Mouse (Mus musculus) limb, embryonic 14.5 days (tissue): ENCODE measurements around the gene Rtn4rl1. TPM values are rescaled to one million over a fixed set of nuclear protein-coding genes. Genes with fewer than 3 reads are reported as not detected.

Experiments used
- ATAC-seq: fragments of 200-750 bp; cut with Nextera tagmentation; 2 replicates; pipeline ENCODE4 v1.8.0; 2017; ENCODE audit warnings: low read depth, moderate number of reproducible peaks, moderate TSS enrichment; ENCODE audit not compliant: low FRiP score
- DNase-seq: peaks from one replicate; pipeline ENCODE4 v3.0.0-alpha.2; 2015; ENCODE audit warnings: low spot score
- H3K27ac ChIP-seq: fragments of 300-500 bp; sonication (generic); replicated peaks from 2 replicates; pipeline ENCODE4 v1.5.1; 2014; ENCODE audit warnings: low read depth, mild to moderate bottlenecking, low read length, moderate library complexity, mixed read lengths
- H3K27me3 ChIP-seq: fragments of 300-500 bp; sonication (generic); 2 replicates; pipeline ENCODE4 v1.6.1; 2014; ENCODE audit warnings: low read length, mixed read lengths; ENCODE audit not compliant: control insufficient read depth, insufficient read depth
- H3K36me3 ChIP-seq: fragments of 300-500 bp; sonication (generic); 2 replicates; pipeline ENCODE4 v1.6.1; 2014; ENCODE audit warnings: mild to moderate bottlenecking, low read length, moderate library complexity, mixed read lengths; ENCODE audit not compliant: control insufficient read depth, insufficient read depth
- H3K4me1 ChIP-seq: fragments of 300-500 bp; sonication (generic); 2 replicates; pipeline ENCODE4 v1.6.1; 2014; ENCODE audit warnings: antibody characterized with exemption, low read length, mixed read lengths; ENCODE audit not compliant: control insufficient read depth, insufficient read depth
- H3K4me2 ChIP-seq: fragments of 300-500 bp; sonication (generic); replicated peaks from 2 replicates; pipeline ENCODE4 v1.6.1; 2014; ENCODE audit warnings: low read depth, mild to moderate bottlenecking, low read length, moderate library complexity; ENCODE audit not compliant: severe bottlenecking
- H3K4me3 ChIP-seq: fragments of 300-500 bp; sonication (generic); replicated peaks from 2 replicates; pipeline ENCODE4 v1.5.1; 2014; ENCODE audit warnings: low read length
- H3K9ac ChIP-seq: fragments of 300-500 bp; sonication (generic); 2 replicates; pipeline ENCODE4 v1.6.1; 2014; ENCODE audit warnings: mild to moderate bottlenecking, low read depth, low read length, moderate library complexity; ENCODE audit not compliant: severe bottlenecking
- H3K9me3 ChIP-seq: fragments of 300-500 bp; sonication (generic); 2 replicates; pipeline ENCODE4 v1.6.1; 2016; ENCODE audit warnings: low read length; ENCODE audit not compliant: control insufficient read depth
- POLR2A ChIP-seq: fragments of 200-500 bp; IDR thresholded peaks from 2 replicates; pipeline ENCODE4 v1.8.0; 2012; ENCODE audit warnings: inconsistent platforms, mild to moderate bottlenecking, moderate library complexity, borderline replicate concordance; ENCODE audit not compliant: insufficient read depth, insufficient read length; ENCODE audit errors: extremely low read depth
- WGBS: fragments of 180-500 bp; shearing (Covaris S2); extraction: QIAGEN DNeasy Blood & Tissue Kit; methylation state at CpG from one replicate; pipeline ENCODE4 v1.1.7; 2014; 5-methylcytosine and 5-hydroxymethylcytosine counted together
- polyA plus RNA-seq, 2 experiments: library from polyadenylated mRNA; depleted of rRNA in 1 of 2; stranded (reverse) in 1 of 2; unstranded in 1 of 2; fragments of >200 nt; fragmentation: Nextera tagmentation in 1 of 2; extraction: Ambion mirVana in 1 of 2; gene quantifications; 2 replicates each; pipeline versions ENCODE4 v1.2.1 to v1.2.3; 2012 to 2014

Rtn4rl1 gene
- polyA plus RNA-seq, 2 experiments = 3.4 to 4.4 TPM

GRCm38 (mm10) chr11:75161417-75162008, 32.1 kb upstream of the Rtn4rl1 start:
- Histone ChIP-seq H3K36me3 (peaks cover 73% of the 10 kb centered on the region), H3K4me1 (peaks cover 43% of the 10 kb centered on the region), H3K27me3 (peaks cover 22% of the 10 kb centered on the region), H3K9me3 (no peaks in the 10 kb centered on the region), H3K4me3 (no peak overlapping the region), H3K9ac (no peak overlapping the region), H3K27ac (peak overlapping the region; percentile 21; the same call in 1 of the 2 replicates), H3K4me2 (no peak overlapping the region)
- no peak for TF ChIP-seq POLR2A
- 54% methylated on average over 4 of the region's 4 CpGs for WGBS
- no peak for DNase-seq
- no peak for ATAC-seq

DNA sequence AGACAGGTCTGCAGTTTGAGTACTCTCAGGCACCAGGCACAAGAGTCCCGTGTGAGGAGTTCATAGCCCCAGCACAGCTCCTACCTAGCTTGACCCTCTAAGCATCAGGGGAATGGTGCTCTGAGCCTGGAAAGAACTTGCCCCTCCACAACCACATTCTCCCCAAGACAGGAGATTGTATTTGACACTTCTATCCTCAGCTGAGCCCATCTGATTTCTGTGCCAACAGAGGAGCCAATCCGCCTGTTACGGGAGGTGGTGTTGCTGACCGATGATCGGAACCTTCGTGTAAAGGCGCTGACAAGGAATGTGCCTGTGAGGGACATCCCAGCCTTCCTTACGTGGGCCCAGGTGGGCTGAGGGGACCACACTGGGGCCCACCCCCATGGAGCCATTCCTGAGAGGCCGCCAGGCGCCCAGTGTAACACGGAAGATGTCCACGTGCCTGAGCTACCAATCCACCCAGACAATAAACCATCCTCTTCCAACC, 30.9 kb upstream of the Rtn4rl1 start:
- ATAC-seq (no peak), DNase-seq (no peak)
- Histone ChIP-seq H3K9me3 (no peaks in the 10 kb centered on the region), H3K27ac (no peak overlapping the region), H3K4me2 (0 out of 2 replicates have a peak overlapping the region, but pooled peaks have one; percentile 7), H3K9ac (0 out of 2 replicates have a peak overlapping the region, but pooled peaks have one; percentile 82), H3K36me3 (peaks cover 83% of the 10 kb centered on the region), H3K27me3 (peaks cover 32% of the 10 kb centered on the region), H3K4me3 (no peak overlapping the region), H3K4me1 (peaks cover 39% of the 10 kb centered on the region)
- TF ChIP-seq POLR2A = no peak
- WGBS = 90% methylated on average over 12 of the region's 12 CpGs

- Histone ChIP-seq H3K4me1 (peaks cover 39% of the 10 kb centered on the region), H3K9me3 (no peaks in the 10 kb centered on the region), H3K4me3 (peak overlapping the region; percentile 59; the same call in 1 of the 2 replicates), H3K36me3 (peaks cover 83% of the 10 kb centered on the region), H3K4me2 (peak overlapping the region; percentile 85), H3K27me3 (peaks cover 39% of the 10 kb centered on the region), H3K9ac (peak overlapping the region; percentile 82), H3K27ac (peak overlapping the region; percentile 19; the same call in 1 of the 2 replicates)
- DNase-seq (no peak), ATAC-seq (no peak)
- WGBS = 76% methylated on average over 6 of the region's 6 CpGs
- TF ChIP-seq POLR2A = no peak
Observed at GRCm38 (mm10) chr11:75163379-75163778, 30.2 kb upstream of the Rtn4rl1 start.

DNA sequence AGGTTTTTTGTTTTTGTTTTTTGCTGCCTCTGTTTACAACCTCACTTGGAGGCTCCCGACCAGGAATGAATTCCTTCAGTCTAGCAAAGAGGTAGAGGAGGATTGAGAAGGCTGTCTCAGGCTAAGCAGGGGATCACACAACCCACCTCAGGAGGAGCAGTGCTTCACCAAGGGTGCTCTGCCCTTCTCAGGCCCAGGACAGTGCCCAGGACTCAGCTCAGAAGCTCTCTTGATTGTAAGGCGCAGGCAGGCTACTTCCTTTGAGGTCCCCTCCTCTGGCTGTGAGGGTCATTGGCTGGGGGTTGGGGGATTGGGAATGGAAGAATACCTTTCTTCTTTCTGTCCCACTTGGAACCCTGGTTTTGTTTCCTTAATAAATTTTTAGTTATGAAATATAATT, 29.5 kb upstream of the Rtn4rl1 start:
- no peak for TF ChIP-seq POLR2A
- no peaks in the 10 kb centered on the region for H3K9me3 ChIP-seq
- whole genome bisulfite sequencing = 66% methylated on average over 2 of the region's 2 CpGs
- H3K4me2 ChIP-seq = peak overlapping the region; percentile 85
- peaks cover 39% of the 10 kb centered on the region for H3K4me1 ChIP-seq
- peaks cover 45% of the 10 kb centered on the region for H3K27me3 ChIP-seq
- no peak for DNase-seq
- H3K4me3 ChIP-seq = peak overlapping the region; percentile 59
- no peak overlapping the region; the same call in 1 of the 2 replicates for H3K27ac ChIP-seq
- peak overlapping the region; percentile 82 for H3K9ac ChIP-seq
- peaks cover 82% of the 10 kb centered on the region for H3K36me3 ChIP-seq
- ATAC-seq = no peak

DNA sequence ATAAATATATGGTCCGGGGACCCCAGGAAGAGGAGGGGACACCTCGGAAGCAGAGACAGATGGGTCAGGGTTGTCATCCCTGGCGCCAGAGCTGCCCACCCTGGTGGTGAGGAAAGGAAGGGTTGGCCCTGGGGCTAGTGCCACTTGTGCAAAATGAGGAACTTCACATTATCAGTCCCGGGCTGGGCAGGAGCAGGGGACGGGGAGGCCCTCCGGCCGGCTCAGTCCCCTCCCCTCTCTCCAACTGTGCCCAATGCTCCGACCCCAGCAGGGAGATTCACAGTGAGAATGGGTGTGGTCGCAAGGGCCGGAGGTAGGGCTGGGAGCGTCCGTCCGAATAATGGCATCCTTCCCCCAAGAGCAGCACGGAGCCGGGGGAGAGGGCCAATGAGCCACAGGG, 28.8 kb upstream of the Rtn4rl1 start:
- Histone ChIP-seq H3K27ac (peak overlapping the region; percentile 79), H3K27me3 (peaks cover 51% of the 10 kb centered on the region), H3K36me3 (peaks cover 75% of the 10 kb centered on the region), H3K4me3 (peak overlapping the region; percentile 59), H3K9ac (peak overlapping the region; percentile 82), H3K4me1 (peaks cover 44% of the 10 kb centered on the region), H3K9me3 (no peaks in the 10 kb centered on the region), H3K4me2 (peak overlapping the region; percentile 85)
- 20% methylated on average over 15 of the region's 15 CpGs for WGBS
- DNase-seq = no peak
- TF ChIP-seq POLR2A = no peak
- no peak for ATAC-seq
